Mouse (Mus musculus): ENCODE measurements at regions not wholly inside any gene's neighbourhood (a gene's known extent, or its start where the extent isn't known, plus 50 kb on each side); places are given as distances from the start of the nearest gene placed in this dataset.

DNA sequence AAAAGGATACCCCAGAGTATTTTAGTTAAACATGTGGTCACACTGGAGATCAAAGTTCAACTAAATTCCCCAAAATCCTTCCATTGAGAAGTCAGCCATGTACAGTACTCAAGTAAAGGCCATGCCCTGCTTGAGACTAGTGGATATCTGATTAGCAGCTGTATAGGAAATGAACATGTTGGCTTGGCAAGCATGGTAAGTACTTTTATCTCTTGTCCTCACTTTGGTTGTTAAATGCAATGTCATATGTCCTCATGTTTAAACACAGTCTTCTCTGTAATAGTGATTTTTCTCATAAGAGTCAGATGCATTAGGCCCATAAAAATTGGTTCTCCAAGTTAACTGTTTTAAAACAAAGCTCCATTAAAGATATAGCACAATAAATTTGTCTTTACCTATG lies 141.1 kb upstream of the Pdgfd start:
- no peaks in the 10 kb centered on the region for H3K4me1 ChIP-seq (ENCODE audit: control insufficient read depth, insufficient read depth, low read length)
- H3K4me2 ChIP-seq (ENCODE audit: low read length), result no peak overlapping the region
- H3K9me3 ChIP-seq (replicated peaks; ENCODE audit: control insufficient read depth, low read length), result no peaks in the 10 kb centered on the region
- ATAC-seq (no peak), DNase-seq (ENCODE audit: low spot score) (no peak)
- H3K4me3 ChIP-seq (ENCODE audit: low read depth, low read length), result no peak overlapping the region
- H3K27ac ChIP-seq (ENCODE audit: low read depth, low read length), result no peak overlapping the region
- H3K27me3 ChIP-seq (replicated peaks; ENCODE audit: control insufficient read depth, insufficient read depth, low read length), result no peaks in the 10 kb centered on the region
- H3K36me3 ChIP-seq (ENCODE audit: control insufficient read depth, insufficient read depth, low read length), result no peaks in the 10 kb centered on the region
- no peak overlapping the region for H3K9ac ChIP-seq (ENCODE audit: low read length)

GRCm38 (mm10) chr9:6066419-6066818 lies 102.0 kb upstream of the Pdgfd start:
- ATAC-seq, result no peak
- Histone ChIP-seq H3K4me2 (ENCODE audit: low read length) (no peak overlapping the region), H3K27me3 (replicated peaks; ENCODE audit: control insufficient read depth, insufficient read depth, low read length) (no peaks in the 10 kb centered on the region), H3K36me3 (ENCODE audit: control insufficient read depth, insufficient read depth, low read length) (no peaks in the 10 kb centered on the region), H3K9ac (ENCODE audit: low read length) (no peak overlapping the region), H3K9me3 (replicated peaks; ENCODE audit: control insufficient read depth, low read length) (no peaks in the 10 kb centered on the region), H3K4me1 (ENCODE audit: control insufficient read depth, insufficient read depth, low read length) (no peaks in the 10 kb centered on the region), H3K27ac (ENCODE audit: low read depth, low read length) (no peak overlapping the region), H3K4me3 (ENCODE audit: low read depth, low read length) (no peak overlapping the region)
- DNase-seq (ENCODE audit: low spot score), result no peak
- WGBS, result 94% methylated on average over 2 of the region's 2 CpGs

DNA sequence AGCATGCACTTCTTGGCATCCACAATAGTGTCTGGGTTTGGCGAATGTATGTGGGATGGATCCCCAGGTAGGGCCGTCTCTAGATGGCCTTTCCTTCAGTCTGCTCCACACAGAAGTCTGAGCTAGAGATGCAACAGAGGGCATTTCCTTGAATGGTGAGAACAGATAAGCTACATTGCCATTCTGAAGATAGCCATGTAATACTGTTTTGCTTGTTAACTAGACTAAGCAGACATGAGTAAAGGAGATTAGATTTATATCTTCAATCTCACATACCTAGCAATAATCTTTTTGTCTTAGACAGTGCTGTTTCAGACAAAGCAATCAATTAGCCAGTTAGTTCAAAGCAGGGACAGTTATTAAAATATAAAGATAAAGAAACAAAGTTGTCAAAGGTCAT lies 100.9 kb upstream of the Pdgfd start:
- whole genome bisulfite sequencing, result 93% methylated on average over 2 of the region's 2 CpGs
- H3K4me3 ChIP-seq (ENCODE audit: low read depth, low read length), result no peak overlapping the region
- no peak overlapping the region for H3K9ac ChIP-seq (ENCODE audit: low read length)
- H3K27ac ChIP-seq (ENCODE audit: low read depth, low read length), result no peak overlapping the region
- H3K9me3 ChIP-seq (replicated peaks; ENCODE audit: control insufficient read depth, low read length), result no peaks in the 10 kb centered on the region
- H3K4me1 ChIP-seq (ENCODE audit: control insufficient read depth, insufficient read depth, low read length), result no peaks in the 10 kb centered on the region
- H3K36me3 ChIP-seq (ENCODE audit: control insufficient read depth, insufficient read depth, low read length), result no peaks in the 10 kb centered on the region
- DNase-seq (ENCODE audit: low spot score), result no peak
- no peaks in the 10 kb centered on the region for H3K27me3 ChIP-seq (replicated peaks; ENCODE audit: control insufficient read depth, insufficient read depth, low read length)
- H3K4me2 ChIP-seq (ENCODE audit: low read length), result no peak overlapping the region
- ATAC-seq, result no peak

- Histone ChIP-seq H3K36me3 (ENCODE audit: control insufficient read depth, insufficient read depth, low read length) (no peaks in the 10 kb centered on the region), H3K9ac (ENCODE audit: low read length) (no peak overlapping the region), H3K27ac (ENCODE audit: low read depth, low read length) (no peak overlapping the region), H3K27me3 (replicated peaks; ENCODE audit: control insufficient read depth, insufficient read depth, low read length) (no peaks in the 10 kb centered on the region), H3K4me1 (ENCODE audit: control insufficient read depth, insufficient read depth, low read length) (no peaks in the 10 kb centered on the region), H3K4me2 (ENCODE audit: low read length) (no peak overlapping the region), H3K9me3 (replicated peaks; ENCODE audit: control insufficient read depth, low read length) (no peaks in the 10 kb centered on the region), H3K4me3 (ENCODE audit: low read depth, low read length) (no peak overlapping the region)
- 75% methylated on average over 6 of the region's 6 CpGs for WGBS
- no peak for ATAC-seq
- DNase-seq (ENCODE audit: low spot score), result no peak
These were observed 87.1 kb upstream of the Pdgfd start for GRCm38 (mm10) chr9:6081271-6081670.

- DNase-seq (ENCODE audit: low spot score), result no peak
- WGBS, result 83% methylated on average over 3 of the region's 3 CpGs
- no peak for ATAC-seq
These were observed 78.5 kb upstream of the Pdgfd start for GRCm38 (mm10) chr9:6089913-6090312.

DNA sequence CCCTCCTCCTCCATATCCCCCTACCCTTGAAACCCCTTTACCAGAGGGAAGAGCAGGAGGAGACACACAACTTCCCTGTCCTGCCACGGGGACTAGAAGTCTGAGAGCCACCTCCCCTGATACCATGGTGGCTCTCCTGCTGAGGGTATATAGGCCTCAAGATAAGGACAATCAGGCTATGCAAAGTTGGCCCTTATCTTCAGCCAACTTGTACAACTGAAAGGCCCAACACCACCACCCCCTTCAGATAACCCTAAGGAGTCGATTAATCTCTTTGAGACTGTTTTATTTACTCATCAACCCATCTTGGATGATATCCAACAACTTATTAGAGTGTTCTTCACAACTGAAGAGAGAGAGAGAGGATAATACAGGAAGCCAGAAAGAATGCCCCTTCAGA lies 77.6 kb upstream of the Pdgfd start:
- no peaks in the 10 kb centered on the region for H3K9me3 ChIP-seq (replicated peaks; ENCODE audit: control insufficient read depth, low read length)
- no peak for ATAC-seq
- H3K4me2 ChIP-seq (ENCODE audit: low read length), result no peak overlapping the region
- H3K27me3 ChIP-seq (replicated peaks; ENCODE audit: control insufficient read depth, insufficient read depth, low read length), result no peaks in the 10 kb centered on the region
- H3K4me3 ChIP-seq (ENCODE audit: low read depth, low read length), result no peak overlapping the region
- 69% methylated on average over 2 of the region's 2 CpGs for WGBS
- no peaks in the 10 kb centered on the region for H3K36me3 ChIP-seq (ENCODE audit: control insufficient read depth, insufficient read depth, low read length)
- no peak for DNase-seq (ENCODE audit: low spot score)
- no peak overlapping the region for H3K27ac ChIP-seq (ENCODE audit: low read depth, low read length)
- no peak overlapping the region for H3K9ac ChIP-seq (ENCODE audit: low read length)
- H3K4me1 ChIP-seq (ENCODE audit: control insufficient read depth, insufficient read depth, low read length), result no peaks in the 10 kb centered on the region

More at GRCm38 (mm10) chr9:6089913-6090312, 78.5 kb upstream of the Pdgfd start:
- H3K27ac ChIP-seq (ENCODE audit: low read depth, low read length), result no peak overlapping the region
- no peaks in the 10 kb centered on the region for H3K27me3 ChIP-seq (replicated peaks; ENCODE audit: control insufficient read depth, insufficient read depth, low read length)
- no peak overlapping the region for H3K4me2 ChIP-seq (ENCODE audit: low read length)
- no peaks in the 10 kb centered on the region for H3K36me3 ChIP-seq (ENCODE audit: control insufficient read depth, insufficient read depth, low read length)
- no peak overlapping the region for H3K9ac ChIP-seq (ENCODE audit: low read length)
- H3K4me1 ChIP-seq (ENCODE audit: control insufficient read depth, insufficient read depth, low read length), result no peaks in the 10 kb centered on the region
- H3K9me3 ChIP-seq (replicated peaks; ENCODE audit: control insufficient read depth, low read length), result no peaks in the 10 kb centered on the region
- H3K4me3 ChIP-seq (ENCODE audit: low read depth, low read length), result no peak overlapping the region

- H3K4me3 ChIP-seq (ENCODE audit: low read depth, low read length), result no peak overlapping the region
- no peaks in the 10 kb centered on the region for H3K27me3 ChIP-seq (replicated peaks; ENCODE audit: control insufficient read depth, insufficient read depth, low read length)
- no peaks in the 10 kb centered on the region for H3K9me3 ChIP-seq (replicated peaks; ENCODE audit: control insufficient read depth, low read length)
- WGBS, result 74% methylated on average over 1 of the region's 1 CpGs
- H3K9ac ChIP-seq (ENCODE audit: low read length), result no peak overlapping the region
- H3K4me2 ChIP-seq (ENCODE audit: low read length), result no peak overlapping the region
- no peaks in the 10 kb centered on the region for H3K4me1 ChIP-seq (ENCODE audit: control insufficient read depth, insufficient read depth, low read length)
- H3K36me3 ChIP-seq (ENCODE audit: control insufficient read depth, insufficient read depth, low read length), result no peaks in the 10 kb centered on the region
- peak; percentile 45 for DNase-seq (ENCODE audit: low spot score)
- H3K27ac ChIP-seq (ENCODE audit: low read depth, low read length), result no peak overlapping the region
- ATAC-seq, result peak; percentile 18; the same call in 1 of the 2 replicates
These were observed 60.3 kb upstream of the Pdgfd start for GRCm38 (mm10) chr9:6108093-6108492.

All from forebrain, embryonic 14.5 days (tissue).